Mouse (Mus musculus) forebrain, embryonic 16.5 days (tissue): ENCODE results near the gene Ntng1. TPM values are rescaled to one million over a fixed set of nuclear protein-coding genes. Genes with fewer than 3 reads are reported as not detected.

Experiments used
- ATAC-seq: fragments of 200-750 bp; cut with Nextera tagmentation; 2 replicates; pipeline ENCODE4 v1.8.0; 2017; ENCODE audit warnings: mild to moderate bottlenecking, moderate library complexity
- H3K27ac ChIP-seq: fragments of 300-500 bp; sonication (generic); 2 replicates; pipeline ENCODE4 v1.5.1; 2014; ENCODE audit warnings: low read length, control low read depth
- H3K27me3 ChIP-seq: fragments of 300-500 bp; sonication (generic); replicated peaks from 2 replicates; pipeline ENCODE4 v1.6.1; 2014; ENCODE audit warnings: low read length; ENCODE audit not compliant: control insufficient read depth, insufficient read depth
- H3K36me3 ChIP-seq: fragments of 300-500 bp; sonication (generic); 2 replicates; pipeline ENCODE4 v1.6.1; 2014; ENCODE audit not compliant: control insufficient read depth, insufficient read depth
- H3K4me1 ChIP-seq: fragments of 300-500 bp; sonication (generic); replicated peaks from 2 replicates; pipeline ENCODE4 v1.6.1; 2014; ENCODE audit warnings: low read length; ENCODE audit not compliant: control insufficient read depth, insufficient read depth
- H3K4me2 ChIP-seq: fragments of 300-500 bp; sonication (generic); 2 replicates; pipeline ENCODE4 v1.6.1; 2014; ENCODE audit warnings: mild to moderate bottlenecking, low read length, control low read depth
- H3K4me3 ChIP-seq: fragments of 300-500 bp; sonication (generic); replicated peaks from 2 replicates; pipeline ENCODE4 v1.5.1; 2014; ENCODE audit warnings: mild to moderate bottlenecking, low read length, control low read depth
- H3K9ac ChIP-seq: fragments of 300-500 bp; sonication (generic); replicated peaks from 2 replicates; pipeline ENCODE4 v1.6.1; 2014; ENCODE audit warnings: low read depth, low read length, control low read depth
- H3K9me3 ChIP-seq: fragments of 300-500 bp; sonication (generic); 2 replicates; pipeline ENCODE4 v1.6.1; 2016; ENCODE audit warnings: low read length; ENCODE audit not compliant: control insufficient read depth
- WGBS: fragments of 180-500 bp; shearing (Covaris S2); extraction: QIAGEN DNeasy Blood & Tissue Kit; methylation state at CpG from one replicate; pipeline ENCODE4 v1.1.7; 2014; 5-methylcytosine and 5-hydroxymethylcytosine counted together
- polyA plus RNA-seq: library from polyadenylated mRNA; unstranded; fragments of >200 nt; fragmentation: Nextera tagmentation; extraction: Ambion mirVana; gene quantifications from 2 replicates; pipeline ENCODE4 v1.2.1, GENCODE M21; 2015

Ntng1 gene
- polyA plus RNA-seq, 1 experiment from 2014 or later: 10.7 TPM

DNA sequence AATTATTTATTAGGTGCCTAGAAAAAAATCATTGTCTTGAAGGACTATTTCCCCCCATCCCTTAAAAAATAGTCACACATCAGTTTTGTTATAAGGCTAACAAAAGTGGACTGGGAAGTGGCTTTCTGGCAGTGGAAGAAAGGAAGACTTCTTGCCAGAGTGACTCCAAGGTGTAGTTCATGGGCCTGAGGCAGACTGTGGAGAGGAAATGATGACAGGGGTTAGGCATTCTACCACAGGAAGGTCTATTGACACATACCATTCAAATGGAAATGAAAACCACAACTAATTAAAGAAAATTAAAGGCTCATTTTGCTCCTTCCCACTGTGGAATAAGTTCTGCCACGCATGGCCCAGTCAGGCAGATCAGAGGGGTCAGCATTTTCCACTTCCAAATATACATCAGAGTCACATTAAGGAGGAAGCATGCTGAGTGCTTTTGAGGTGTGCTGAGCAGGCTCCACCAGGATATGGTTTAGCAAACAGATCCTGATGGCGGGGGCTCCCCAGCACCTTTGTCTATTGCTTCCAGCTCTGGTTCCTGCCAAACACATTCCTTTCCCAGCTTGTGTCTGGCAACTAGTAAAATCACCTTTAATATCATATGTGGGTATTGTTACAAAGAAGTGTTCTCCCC lies 403.2 kb downstream of the Ntng1 start:
- Histone ChIP-seq H3K4me3 (no peak overlapping the region), H3K9ac (no peak overlapping the region), H3K4me2 (no peak overlapping the region), H3K36me3 (no peaks in the 10 kb centered on the region), H3K4me1 (no peaks in the 10 kb centered on the region), H3K27ac (no peak overlapping the region), H3K9me3 (no peaks in the 10 kb centered on the region), H3K27me3 (no peaks in the 10 kb centered on the region)
- ATAC-seq: 0 out of 2 replicates have a peak, but pooled peaks have one; percentile 23
- WGBS: 19% methylated on average over 2 of the region's 2 CpGs

DNA sequence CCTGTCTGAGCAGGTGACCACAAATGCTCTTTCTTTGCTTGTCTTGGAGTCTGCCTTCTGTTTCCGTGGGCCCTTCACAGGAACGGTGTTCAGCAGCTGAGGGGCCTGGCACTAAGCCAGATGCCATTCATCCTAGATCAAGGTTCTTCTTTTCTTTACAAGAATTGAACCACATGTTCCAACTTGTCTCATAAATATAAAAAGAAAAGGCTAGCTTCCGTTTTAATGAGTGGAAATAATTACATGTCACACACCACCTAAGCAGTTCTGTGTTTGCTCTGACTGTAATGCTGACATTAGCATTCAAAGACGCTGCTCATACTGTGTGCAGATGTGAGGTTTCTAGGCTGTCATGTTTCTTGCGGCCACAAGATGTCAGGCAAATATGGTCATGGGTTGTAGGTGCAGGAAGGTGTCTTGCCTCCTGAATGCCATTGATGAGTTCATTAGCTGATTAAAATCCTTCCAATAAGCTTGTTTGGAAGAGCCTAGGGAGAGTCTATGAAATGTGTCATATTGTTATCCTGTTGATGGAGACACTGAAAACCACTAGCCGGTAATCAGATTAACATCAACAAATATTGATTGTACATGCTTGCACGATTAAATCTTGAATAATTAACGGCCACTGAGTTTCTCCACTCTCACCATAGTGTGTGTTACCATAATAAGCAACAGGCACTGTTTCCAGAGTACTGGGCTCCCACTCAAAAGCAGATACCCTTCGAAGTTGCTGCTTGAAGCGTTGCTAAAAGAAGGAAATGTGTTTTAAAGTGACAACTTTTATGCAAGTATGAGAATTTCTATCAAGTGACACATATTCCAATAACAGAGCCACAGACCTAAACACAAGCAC lies 411.3 kb downstream of the Ntng1 start:
- Histone ChIP-seq H3K27ac (peak overlapping the region; percentile 38), H3K4me2 (peak overlapping the region; percentile 18; the same call in 1 of the 2 replicates), H3K36me3 (no peaks in the 10 kb centered on the region), H3K9me3 (no peaks in the 10 kb centered on the region), H3K9ac (no peak overlapping the region), H3K4me1 (peaks cover 25% of the 10 kb centered on the region), H3K4me3 (no peak overlapping the region), H3K27me3 (no peaks in the 10 kb centered on the region)
- 21% methylated on average over 10 of the region's 10 CpGs for WGBS
- peak; percentile 89 for ATAC-seq

DNA sequence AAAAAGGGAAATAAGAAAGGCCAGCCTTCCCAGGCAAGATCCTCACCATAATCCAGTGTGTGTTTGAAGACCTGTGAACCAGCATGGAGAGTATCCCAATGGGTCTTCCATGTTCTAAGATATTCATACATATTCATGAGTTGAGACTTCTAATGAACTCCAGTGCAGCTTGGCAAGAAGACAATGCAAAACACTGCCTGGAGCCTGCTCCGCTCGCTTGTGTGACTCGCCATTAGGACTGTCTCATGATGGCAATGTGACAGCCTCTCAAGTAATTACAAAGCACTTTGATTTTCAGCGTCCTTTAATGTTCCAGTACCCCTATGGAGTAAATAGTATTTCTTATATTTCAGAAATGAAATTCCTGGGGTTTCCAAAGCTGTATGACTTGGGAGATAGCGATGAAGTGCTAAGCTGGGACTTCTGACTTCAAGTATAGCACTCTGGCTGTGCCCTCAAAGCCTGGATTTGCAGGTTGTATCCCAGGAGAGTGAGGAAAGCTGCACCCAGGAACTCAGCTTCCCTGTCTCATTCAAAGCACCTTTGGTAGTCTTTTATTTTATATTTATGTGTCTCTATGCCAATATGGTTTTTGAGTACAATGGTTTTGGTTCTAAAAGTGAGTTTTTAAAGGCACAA lies 412.1 kb downstream of the Ntng1 start:
- Histone ChIP-seq H3K9me3 (no peaks in the 10 kb centered on the region), H3K36me3 (no peaks in the 10 kb centered on the region), H3K4me2 (peak overlapping the region; percentile 18; the same call in 1 of the 2 replicates), H3K4me1 (peaks cover 25% of the 10 kb centered on the region), H3K27ac (peak overlapping the region; percentile 38), H3K9ac (no peak overlapping the region), H3K27me3 (no peaks in the 10 kb centered on the region), H3K4me3 (no peak overlapping the region)
- 17% methylated on average over 5 of the region's 5 CpGs for WGBS
- ATAC-seq: peak; percentile 87

Other genes starting within 250 kb of the Ntng1 start
- 20.2 and 24.0 TPM in 2 replicates for gene Prmt6, start 107.0 kb upstream of the Ntng1 start, polyA plus RNA-seq